Mouse (Mus musculus) thymus, postnatal 25 days (tissue): ENCODE measurements around the gene Gys2.

Experiments
- DNase-seq: peaks from one replicate; pipeline ENCODE4 v3.0.0; 2022

Gys2 gene

DNA sequence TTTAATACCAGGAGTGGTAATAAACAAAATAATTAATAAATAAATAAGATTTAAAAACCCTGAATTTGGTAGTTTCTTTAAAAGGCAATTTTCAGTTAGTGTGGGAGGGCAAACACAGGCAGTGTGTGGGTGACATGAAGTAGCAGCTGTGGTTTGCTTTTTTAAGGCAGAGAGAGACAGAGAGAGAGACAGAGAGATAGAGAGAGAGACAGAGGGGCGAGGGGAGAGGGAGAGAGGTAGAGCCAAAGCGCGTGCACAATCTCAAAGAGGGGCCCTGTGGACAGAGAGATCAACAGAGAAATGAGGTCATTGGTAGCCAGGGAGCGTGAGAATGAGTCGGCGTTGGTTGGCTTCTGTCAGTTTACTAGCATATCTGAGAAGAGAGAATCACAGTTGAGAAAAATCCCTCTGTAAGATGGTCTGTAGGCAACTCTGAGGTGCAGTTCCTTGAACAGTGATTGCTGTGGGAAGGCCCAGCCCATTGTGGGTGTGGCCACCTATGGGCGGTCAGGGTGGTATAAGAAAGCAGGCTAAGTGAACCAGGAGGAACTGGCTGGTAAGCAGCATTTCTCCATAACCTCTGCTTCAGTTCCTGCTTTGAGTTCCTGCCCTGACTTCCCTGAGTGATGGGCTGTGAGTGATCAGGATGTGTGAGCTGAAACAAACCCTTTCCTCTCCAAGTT lies 17.5 kb downstream of the Gys2 start:
- no peak for DNase-seq

DNA sequence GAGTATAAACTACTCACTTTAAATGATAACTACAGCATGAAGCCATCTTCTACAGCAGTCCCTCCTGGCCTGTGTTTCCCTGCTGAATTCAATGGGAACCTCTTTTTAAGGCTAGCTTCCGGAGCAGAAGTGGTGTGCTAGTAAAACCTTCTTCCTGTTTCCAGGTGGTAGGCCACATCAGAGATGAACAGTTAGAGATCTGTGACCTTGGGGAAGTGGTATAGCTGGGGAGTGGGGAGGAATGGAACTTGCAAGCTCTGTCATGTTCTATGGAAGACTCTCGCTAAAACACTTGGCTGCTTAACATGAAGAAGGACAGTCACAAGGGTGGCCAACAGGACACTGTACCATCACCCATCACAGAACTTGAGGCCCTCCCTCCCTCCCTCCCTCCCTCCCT lies 19.6 kb downstream of the Gys2 start:
- peak; percentile 48 for DNase-seq

- no peak for DNase-seq
These were observed 21.5 kb downstream of the Gys2 start for GRCm38 (mm10) chr6:142451381-142451780.

DNA sequence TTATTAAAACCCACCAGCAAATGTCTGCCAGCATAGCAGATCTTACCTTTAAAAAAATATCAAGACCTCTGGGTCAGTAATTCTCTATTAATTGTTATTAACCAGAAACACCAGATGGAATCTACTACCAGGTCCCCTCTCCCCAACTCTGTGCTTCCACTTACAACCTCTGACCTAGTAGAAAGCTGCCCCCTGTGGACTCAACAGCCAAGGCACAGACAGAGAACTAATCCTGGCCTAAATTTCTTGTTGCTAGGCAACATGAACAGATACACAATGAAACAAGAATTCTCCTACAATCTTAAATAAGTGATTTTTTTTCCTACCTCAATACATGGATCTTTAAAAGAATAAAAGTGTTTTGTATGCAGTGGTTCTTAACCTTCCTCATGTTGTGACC lies 43.8 kb downstream of the Gys2 start:
- DNase-seq, result no peak

DNA sequence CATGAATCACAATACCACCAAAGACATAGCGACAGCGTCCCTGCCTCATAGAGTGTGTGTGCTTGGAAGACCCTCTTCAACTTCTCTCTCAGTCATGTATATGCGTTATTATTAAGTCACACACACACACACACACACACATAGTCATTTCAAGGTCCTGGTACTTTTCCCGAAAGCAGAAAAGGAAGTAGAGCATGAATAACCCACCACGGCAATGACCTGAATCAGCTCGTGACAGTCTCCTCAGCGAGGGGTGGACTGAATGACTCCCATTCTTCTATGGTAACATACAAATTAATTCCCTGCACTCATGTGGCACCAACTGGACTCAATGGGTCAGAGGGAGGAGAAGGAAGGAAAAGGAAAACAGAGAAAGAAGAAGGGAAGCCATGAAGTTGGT lies 47.9 kb downstream of the Gys2 start:
- no peak for DNase-seq

DNA sequence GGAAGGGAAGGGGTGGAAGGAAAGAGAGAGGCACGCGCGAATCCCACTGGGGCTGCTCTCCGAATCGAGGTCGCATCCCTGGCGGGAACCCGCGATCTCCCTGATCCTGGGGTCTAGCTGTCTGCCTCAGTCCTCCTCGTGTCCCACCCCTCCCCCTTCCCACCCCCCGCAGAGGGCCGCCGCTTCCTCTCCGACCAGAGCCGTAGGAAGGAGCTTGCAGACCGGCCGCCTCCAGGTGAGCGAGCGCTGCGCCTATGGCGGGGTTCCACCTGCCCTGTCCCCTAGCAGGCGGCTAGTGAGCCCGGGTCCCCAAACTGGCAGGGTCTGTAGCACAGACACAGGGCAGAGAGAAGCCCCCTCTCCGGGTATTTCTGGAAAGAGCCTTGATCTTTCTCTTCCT lies 58.3 kb downstream of the Gys2 start:
- DNase-seq, result no peak

GRCm38 (mm10) chr6:142413845-142414244 lies 59.1 kb downstream of the Gys2 start:
- DNase-seq, result no peak

DNA sequence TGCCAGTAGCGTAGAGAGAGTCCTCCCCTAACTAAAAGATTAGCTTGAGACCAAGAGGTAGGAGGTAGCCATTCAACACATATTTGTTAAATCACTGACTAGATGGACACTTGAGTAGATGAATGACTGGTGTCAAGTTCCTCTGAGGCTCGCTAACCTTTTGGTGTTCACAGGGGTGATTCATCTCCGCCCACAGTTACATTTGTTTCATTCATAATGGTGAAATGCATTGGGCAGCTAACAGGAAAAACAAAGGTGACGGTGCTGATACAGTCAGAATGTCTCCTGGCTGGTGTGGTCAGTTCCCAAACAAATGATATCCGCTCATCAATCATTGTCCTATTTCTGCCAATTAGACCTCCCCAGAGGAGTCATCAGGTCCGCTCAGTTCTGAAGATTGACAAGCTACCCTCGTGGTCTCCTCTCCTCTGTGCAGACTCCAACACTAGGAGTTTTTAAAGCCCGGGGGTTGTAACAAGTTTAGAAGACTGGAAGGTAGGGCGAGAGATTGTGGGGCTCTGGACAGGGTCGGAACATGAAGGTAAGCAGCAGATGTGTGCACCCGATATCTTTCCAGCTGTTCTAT lies 59.9 kb downstream of the Gys2 start, which contains the start of gene Spx:
Gene Spx, plus strand, starts transcription at position 536 of the 586 bp plus-strand sequence.
- DNase-seq, result no peak

- DNase-seq, result no peak
These were observed 61.8 kb downstream of the Gys2 start for GRCm38 (mm10) chr6:142411140-142411539.

DNA sequence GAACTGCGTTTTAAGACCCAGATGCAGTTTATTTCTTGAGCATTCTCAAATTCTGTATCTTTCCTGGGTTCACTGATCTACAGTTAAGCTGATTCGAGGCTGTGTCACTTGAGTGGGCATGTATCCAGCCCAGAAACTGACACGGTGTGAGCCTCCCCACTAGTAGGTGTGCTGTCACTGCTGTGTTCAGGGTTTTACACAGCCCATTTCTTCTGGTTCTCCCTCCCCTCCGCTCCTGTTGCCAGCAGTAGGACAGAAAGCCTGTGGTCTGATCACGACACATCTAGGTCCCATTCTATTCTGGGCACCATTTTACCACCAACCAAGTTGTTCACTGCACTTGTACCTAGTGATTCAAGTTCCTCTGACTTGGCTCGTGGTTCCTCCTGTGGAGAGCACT lies 77.2 kb downstream of the Gys2 start:
- DNase-seq, result no peak

- DNase-seq, result no peak
These were observed 78.2 kb downstream of the Gys2 start for GRCm38 (mm10) chr6:142394669-142395068.

DNA sequence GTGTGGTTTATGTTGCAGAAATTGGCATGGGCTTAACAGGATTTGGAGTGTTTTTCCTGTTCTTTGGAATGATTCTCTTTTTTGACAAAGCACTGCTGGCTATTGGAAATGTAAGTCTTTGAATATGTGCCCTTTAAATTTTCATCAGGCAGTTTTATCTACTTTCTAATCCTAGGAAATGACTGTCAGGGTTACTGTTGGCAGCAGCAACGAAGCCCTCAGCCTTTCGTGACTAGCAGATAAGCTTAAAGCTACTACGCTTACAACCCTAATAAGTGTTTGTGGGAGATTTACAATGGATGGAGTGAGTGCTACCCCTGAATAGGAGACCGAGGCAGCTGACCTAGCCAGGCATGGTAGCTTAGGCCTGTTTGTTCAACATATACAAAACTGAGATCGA lies 80.6 kb downstream of the Gys2 start:
- DNase-seq, result no peak

GRCm38 (mm10) chr6:142389101-142389500 lies 83.8 kb downstream of the Gys2 start:
- no peak for DNase-seq

DNA sequence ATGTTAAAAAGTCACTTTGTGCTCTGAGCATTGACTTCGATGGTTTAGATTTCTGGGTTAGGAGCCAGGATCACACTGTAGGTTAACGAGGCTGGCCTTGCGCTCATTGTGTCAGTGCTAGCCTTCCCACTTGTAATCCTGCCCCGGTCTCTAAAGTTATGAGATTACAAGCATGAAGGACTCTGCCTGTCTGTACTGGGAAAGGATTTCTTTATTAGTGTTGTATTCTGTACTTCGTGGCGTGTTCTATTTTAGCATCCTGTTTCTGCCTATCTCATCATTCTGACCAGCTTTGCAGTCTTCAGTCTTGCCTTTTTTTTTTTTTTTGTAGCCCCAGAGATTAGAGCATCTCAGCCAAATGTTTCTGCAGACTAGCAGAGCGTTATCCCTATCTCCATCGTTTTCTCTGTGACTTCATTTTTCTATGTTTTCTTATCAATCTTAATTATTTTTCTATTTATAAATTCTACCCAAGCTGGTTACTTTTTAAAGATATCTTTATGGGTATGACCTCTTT lies 85.1 kb downstream of the Gys2 start:
- DNase-seq, result no peak

- DNase-seq, result peak; percentile 99
These were observed 85.7 kb downstream of the Gys2 start, which contains the start of the genes Recql and Golt1b for GRCm38 (mm10) chr6:142387011-142387754. Recql (minus strand) TSS chr6:142387087. Golt1b (plus strand) TSS chr6:142387221.

- no peak for DNase-seq
These were observed 86.5 kb downstream of the Gys2 start for GRCm38 (mm10) chr6:142386285-142387010.

- DNase-seq, result no peak
These were observed 88.4 kb downstream of the Gys2 start for GRCm38 (mm10) chr6:142384521-142384920.

DNA sequence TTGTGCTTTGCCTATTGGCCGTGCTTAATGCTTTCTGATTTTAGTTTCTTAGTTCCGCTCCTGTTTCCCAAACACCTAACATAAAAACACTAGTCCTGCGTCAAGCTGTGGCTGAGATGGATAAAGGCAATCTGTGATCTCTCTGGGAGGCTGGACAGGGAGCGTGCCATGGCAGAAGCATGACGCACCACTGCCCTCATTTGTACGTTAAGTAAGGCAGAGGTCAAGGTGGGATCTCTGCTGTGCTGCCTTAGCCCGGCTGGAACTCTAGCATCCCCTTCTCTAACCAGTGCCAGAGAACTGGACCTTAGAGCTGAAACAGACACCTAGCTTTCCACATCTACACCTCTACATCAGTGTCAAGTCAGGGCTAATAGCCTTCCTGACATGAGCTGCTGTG lies 91.3 kb downstream of the Gys2 start:
- no peak for DNase-seq

DNA sequence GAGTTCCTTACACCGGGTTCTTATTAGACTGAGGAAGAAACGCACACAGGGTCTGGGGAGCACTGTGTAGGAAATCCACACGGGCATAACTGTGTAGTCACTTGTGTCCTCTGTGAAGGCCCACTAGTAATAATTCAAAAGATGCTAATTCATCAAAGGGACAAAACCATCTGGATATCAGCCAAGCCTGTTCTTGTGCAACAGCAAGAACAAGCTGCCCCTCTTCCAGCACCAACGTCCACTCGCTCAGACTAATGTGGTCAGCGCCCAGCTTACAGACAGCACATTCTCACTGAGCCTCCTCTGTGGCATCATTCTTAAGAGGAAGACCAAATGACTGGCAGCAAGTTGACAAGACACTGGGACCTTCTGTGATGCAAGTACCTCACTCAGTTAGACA lies 92.9 kb downstream of the Gys2 start:
- no peak for DNase-seq

- no peak for DNase-seq
These were observed 94.2 kb downstream of the Gys2 start for GRCm38 (mm10) chr6:142378576-142379330.

DNA sequence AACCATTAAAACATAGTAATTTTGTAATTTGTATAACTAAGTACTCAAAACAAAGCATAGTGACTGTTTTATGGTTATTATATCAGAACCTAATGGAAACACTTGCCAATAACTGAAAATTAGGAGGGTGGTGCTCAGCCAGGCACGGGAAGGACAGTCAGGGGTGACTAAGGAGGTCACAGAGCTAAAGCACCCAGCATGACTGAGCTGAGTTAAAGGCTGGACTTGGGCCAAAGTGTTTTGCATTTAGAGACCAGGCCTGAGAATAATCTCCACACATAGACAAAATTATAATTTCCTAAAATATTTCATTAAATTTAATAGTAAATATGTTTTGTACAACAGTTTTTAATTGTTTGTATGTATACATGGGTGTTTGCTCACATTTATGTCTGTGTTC lies 95.8 kb downstream of the Gys2 start:
- DNase-seq, result no peak
